Mouse (Mus musculus) stomach, postnatal 0 days (tissue): ENCODE data around the gene Chrm2. TPM values are rescaled to one million over a fixed set of nuclear protein-coding genes. Genes with fewer than 3 reads are reported as not detected.

ENCODE experiments used
- ATAC-seq: fragments of 200-750 bp; cut with Nextera tagmentation; 2 replicates; pipeline ENCODE4 v1.8.0; 2017; ENCODE audit not compliant: low FRiP score, low TSS enrichment
- DNase-seq: peaks from one replicate; pipeline ENCODE4 v3.0.0-alpha.2; 2016; ENCODE audit warnings: low spot score
- H3K27ac ChIP-seq: fragments of 300-500 bp; sonication (generic); replicated peaks from 2 replicates; pipeline ENCODE4 v1.5.1; 2014; ENCODE audit warnings: mild to moderate bottlenecking, control low read depth
- H3K27me3 ChIP-seq: fragments of 300-500 bp; sonication (generic); 2 replicates; pipeline ENCODE4 v1.6.1; 2014; ENCODE audit warnings: low read length; ENCODE audit not compliant: control insufficient read depth, insufficient read depth
- H3K36me3 ChIP-seq: fragments of 300-500 bp; sonication (generic); 2 replicates; pipeline ENCODE4 v1.6.1; 2014; ENCODE audit warnings: low read length, mixed read lengths; ENCODE audit not compliant: control insufficient read depth, insufficient read depth
- H3K4me1 ChIP-seq: fragments of 300-500 bp; sonication (generic); replicated peaks from 2 replicates; pipeline ENCODE4 v1.6.1; 2014; ENCODE audit warnings: antibody characterized with exemption; ENCODE audit not compliant: control insufficient read depth, insufficient read depth
- H3K4me2 ChIP-seq: fragments of 300-500 bp; sonication (generic); replicated peaks from 2 replicates; pipeline ENCODE4 v1.6.1; 2014; ENCODE audit warnings: low read depth, mild to moderate bottlenecking, control low read depth, moderate library complexity
- H3K4me3 ChIP-seq: fragments of 300-500 bp; sonication (generic); 2 replicates; pipeline ENCODE4 v1.5.1; 2014; ENCODE audit warnings: low read depth, low read length, control low read depth
- H3K9ac ChIP-seq: fragments of 300-500 bp; sonication (generic); 2 replicates; pipeline ENCODE4 v1.6.1; 2014; ENCODE audit warnings: mild to moderate bottlenecking, low read length, control low read depth, mixed read lengths
- H3K9me3 ChIP-seq: fragments of 300-500 bp; sonication (generic); 2 replicates; pipeline ENCODE4 v1.6.1; 2016; ENCODE audit warnings: low read length; ENCODE audit not compliant: control insufficient read depth
- CTCF ChIP-seq: IDR thresholded peaks from 2 replicates; pipeline ENCODE4 v1.5.1; 2016; ENCODE audit warnings: antibody characterized with exemption, low read depth, mild to moderate bottlenecking, moderate library complexity
- EP300 ChIP-seq: optimal IDR thresholded peaks from 2 replicates; pipeline ENCODE3; 2016; ENCODE audit warnings: antibody characterized with exemption
- WGBS: fragments of 180-500 bp; shearing (Covaris S2); extraction: QIAGEN DNeasy Blood & Tissue Kit; methylation state at CpG from one replicate; pipeline ENCODE4 v1.1.7; 2014; 5-methylcytosine and 5-hydroxymethylcytosine counted together
- polyA plus RNA-seq: library from polyadenylated mRNA; unstranded; fragments of >200 nt; fragmentation: Nextera tagmentation; extraction: Ambion mirVana; gene quantifications from 2 replicates; pipeline ENCODE4 v1.2.1, GENCODE M21; 2015

Chrm2 gene
- polyA plus RNA-seq = 13.2 and 15.8 TPM in 2 replicates

GRCm38 (mm10) chr6:36387612-36388400, at the start of gene Chrm2:
TSS of gene Chrm2 (plus strand) at chr6:36388084.
- ATAC-seq = peak; percentile 40; the same call in 1 of the 2 replicates
- 2% methylated on average over 30 of the region's 30 CpGs for WGBS

DNA sequence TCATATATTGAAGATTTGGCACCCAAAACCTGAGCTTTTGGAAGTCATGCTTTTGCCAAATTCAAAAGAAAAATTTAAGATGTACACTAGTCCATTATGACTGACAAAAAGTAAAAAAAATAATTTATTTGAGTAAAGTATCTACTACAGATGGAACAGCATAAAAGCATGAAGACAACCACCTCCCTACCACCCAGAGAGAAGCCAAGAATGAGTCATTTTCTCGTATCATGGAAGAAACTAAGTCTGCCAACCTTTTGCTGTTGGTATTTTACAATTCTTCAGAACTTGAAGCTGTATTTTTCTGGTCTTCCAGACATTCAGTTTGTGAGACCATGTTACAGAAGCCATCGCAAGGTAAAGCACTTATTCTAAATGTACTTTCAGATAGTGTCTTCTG, 13.9 kb upstream of the Chrm2 start:
- Histone ChIP-seq H3K36me3 (no peaks in the 10 kb centered on the region), H3K9me3 (no peaks in the 10 kb centered on the region), H3K4me2 (no peak overlapping the region), H3K4me1 (no peaks in the 10 kb centered on the region), H3K9ac (no peak overlapping the region), H3K27me3 (no peaks in the 10 kb centered on the region), H3K27ac (no peak overlapping the region), H3K4me3 (no peak overlapping the region)
- ATAC-seq (no peak), DNase-seq (no peak)
- WGBS = 78% methylated on average over 2 of the region's 2 CpGs
- no peak for TF ChIP-seq EP300
- no peak for TF ChIP-seq CTCF

More at GRCm38 (mm10) chr6:36387612-36388400, at the start of gene Chrm2:
- H3K4me1 ChIP-seq = no peaks in the 10 kb centered on the region
- no peaks in the 10 kb centered on the region; the same call in 1 of the 2 replicates for H3K27me3 ChIP-seq
- peak within 1 kb of the TSS; percentile 75 for H3K27ac ChIP-seq
- H3K9ac ChIP-seq = peak within 1 kb of the TSS; percentile 66
- peak; percentile 23 for DNase-seq
- peak within 1 kb of the TSS; percentile 63 for H3K4me2 ChIP-seq
- TF ChIP-seq EP300 (no peak), CTCF (no peak)
- peak within 1 kb of the TSS; percentile 58 for H3K4me3 ChIP-seq
- no peaks in the 10 kb centered on the region for H3K36me3 ChIP-seq
- H3K9me3 ChIP-seq = no peaks in the 10 kb centered on the region

DNA sequence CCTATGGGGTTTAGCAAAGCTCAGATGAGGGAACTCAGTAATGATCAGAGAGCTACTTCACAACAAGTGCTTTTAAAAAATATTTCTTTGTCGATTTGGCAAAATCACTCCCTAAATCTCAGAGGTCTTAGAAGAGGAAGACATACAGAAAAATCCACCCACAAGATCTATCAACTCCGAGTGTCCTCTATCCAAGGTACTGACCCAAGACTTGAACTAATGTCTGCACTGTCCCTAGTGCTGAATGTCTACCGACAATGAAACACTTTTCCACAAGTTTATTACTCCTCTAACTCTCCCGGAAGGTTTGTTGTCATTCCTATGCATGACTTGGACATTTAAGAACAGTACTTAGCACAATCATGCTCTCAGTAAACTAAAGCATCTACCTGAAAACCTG, 9.9 kb upstream of the Chrm2 start:
- no peak overlapping the region for H3K27ac ChIP-seq
- no peak overlapping the region for H3K9ac ChIP-seq
- H3K9me3 ChIP-seq = no peaks in the 10 kb centered on the region
- no peak overlapping the region for H3K4me2 ChIP-seq
- ATAC-seq (no peak), DNase-seq (no peak)
- no peaks in the 10 kb centered on the region for H3K27me3 ChIP-seq
- H3K36me3 ChIP-seq = no peaks in the 10 kb centered on the region
- no peak overlapping the region for H3K4me3 ChIP-seq
- WGBS = 45% methylated on average over 4 of the region's 4 CpGs
- H3K4me1 ChIP-seq = no peaks in the 10 kb centered on the region
- TF ChIP-seq CTCF (no peak), EP300 (no peak)

GRCm38 (mm10) chr6:36384102-36384501, 3.8 kb upstream of the Chrm2 start:
- Histone ChIP-seq H3K36me3 (no peaks in the 10 kb centered on the region), H3K4me2 (no peak overlapping the region), H3K9me3 (no peaks in the 10 kb centered on the region), H3K4me1 (no peaks in the 10 kb centered on the region), H3K9ac (no peak overlapping the region), H3K27ac (no peak overlapping the region), H3K27me3 (no peaks in the 10 kb centered on the region), H3K4me3 (no peak overlapping the region)
- no peak for TF ChIP-seq EP300
- peak; percentile 56 for TF ChIP-seq CTCF
- no peak for ATAC-seq
- DNase-seq = no peak
- 52% methylated on average over 3 of the region's 3 CpGs for WGBS

- ATAC-seq = peak; percentile 54; the same call in 1 of the 2 replicates
- whole genome bisulfite sequencing = 1% methylated on average over 36 of the region's 36 CpGs
- H3K4me1 ChIP-seq = no peaks in the 10 kb centered on the region
Measured at GRCm38 (mm10) chr6:36388401-36389259, 746 bp downstream of the Chrm2 start.

More at GRCm38 (mm10) chr6:36388401-36389259, 746 bp downstream of the Chrm2 start:
- H3K9me3 ChIP-seq = no peaks in the 10 kb centered on the region
- DNase-seq = peak; percentile 23
- H3K4me3 ChIP-seq = peak overlapping the region; percentile 58
- TF ChIP-seq EP300 (no peak), CTCF (no peak)
- peak overlapping the region; percentile 66 for H3K9ac ChIP-seq
- H3K36me3 ChIP-seq = no peaks in the 10 kb centered on the region
- H3K4me2 ChIP-seq = peak overlapping the region; percentile 63
- H3K27ac ChIP-seq = peak overlapping the region; percentile 75
- no peaks in the 10 kb centered on the region; the same call in 1 of the 2 replicates for H3K27me3 ChIP-seq
